Mouse (Mus musculus) forebrain, embryonic 14.5 days (tissue): ENCODE results near the gene Dscaml1. TPM values are rescaled to one million over a fixed set of nuclear protein-coding genes. Genes with fewer than 3 reads are reported as not detected.

Experiments
- ATAC-seq: fragments of 200-750 bp; cut with Nextera tagmentation; 2 replicates; pipeline ENCODE4 v1.8.0; 2017; ENCODE audit warnings: mild to moderate bottlenecking, moderate library complexity
- DNase-seq: peaks from one replicate; pipeline ENCODE4 v3.0.0-alpha.2; 2015; ENCODE audit warnings: low spot score
- H3K27ac ChIP-seq: fragments of 300-500 bp; sonication (generic); 2 replicates; pipeline ENCODE4 v1.5.1; 2014; ENCODE audit warnings: low read depth, mild to moderate bottlenecking, control low read depth, low read length, moderate library complexity
- H3K27me3 ChIP-seq: fragments of 300-500 bp; sonication (generic); replicated peaks from 2 replicates; pipeline ENCODE4 v1.6.1; 2014; ENCODE audit warnings: low read length, control low read depth, mixed read lengths; ENCODE audit not compliant: control insufficient read depth, insufficient read depth
- H3K36me3 ChIP-seq: fragments of 300-500 bp; sonication (generic); 2 replicates; pipeline ENCODE4 v1.6.1; 2014; ENCODE audit warnings: low read length, control low read depth; ENCODE audit not compliant: control insufficient read depth, insufficient read depth
- H3K4me1 ChIP-seq: fragments of 300-500 bp; sonication (generic); 2 replicates; pipeline ENCODE4 v1.6.1; 2014; ENCODE audit warnings: antibody characterized with exemption, low read length, control low read depth; ENCODE audit not compliant: control insufficient read depth, insufficient read depth
- H3K4me2 ChIP-seq: fragments of 300-500 bp; sonication (generic); 2 replicates; pipeline ENCODE4 v1.6.1; 2014; ENCODE audit warnings: mild to moderate bottlenecking, control low read depth, low read length
- H3K4me3 ChIP-seq: fragments of 300-500 bp; sonication (generic); 2 replicates; pipeline ENCODE4 v1.5.1; 2014; ENCODE audit warnings: low read depth, low read length, control low read depth
- H3K9ac ChIP-seq: fragments of 300-500 bp; sonication (generic); 2 replicates; pipeline ENCODE4 v1.6.1; 2014; ENCODE audit warnings: mild to moderate bottlenecking, low read length, control low read depth, moderate library complexity
- H3K9me3 ChIP-seq: fragments of 300-500 bp; sonication (generic); replicated peaks from 2 replicates; pipeline ENCODE4 v1.6.1; 2016; ENCODE audit warnings: low read length, control low read depth, mixed read lengths; ENCODE audit not compliant: control insufficient read depth
- WGBS: fragments of 180-500 bp; shearing (Covaris S2); extraction: QIAGEN DNeasy Blood & Tissue Kit; methylation state at CpG from one replicate; pipeline ENCODE4 v1.1.7; 2014; 5-methylcytosine and 5-hydroxymethylcytosine counted together
- polyA plus RNA-seq: library from polyadenylated mRNA; unstranded; fragments of >200 nt; fragmentation: Nextera tagmentation; extraction: Ambion mirVana; gene quantifications from 2 replicates; pipeline ENCODE4 v1.2.1, GENCODE M21; 2014

Gene Dscaml1
- polyA plus RNA-seq, 1 experiment from 2014 or later: 11.3 TPM

DNA sequence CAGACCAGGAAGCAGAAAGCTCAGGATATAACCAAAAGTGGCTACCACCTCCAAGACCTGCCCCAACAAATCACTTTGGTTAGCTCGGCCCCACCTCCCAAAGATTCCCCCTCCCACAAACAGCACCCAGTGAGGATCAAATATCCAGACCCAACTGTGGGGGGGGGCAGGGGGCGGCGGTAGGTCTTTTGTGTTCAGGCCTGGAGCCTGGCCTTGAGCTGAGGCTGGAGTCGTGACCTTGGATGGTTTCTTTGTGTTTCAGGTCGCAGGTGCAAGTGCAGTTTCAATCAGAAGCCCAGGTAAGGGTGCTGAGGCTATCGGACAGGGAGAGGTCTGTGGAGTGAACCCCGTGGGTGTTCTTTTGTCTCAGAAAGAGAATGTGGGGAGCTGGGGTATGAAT lies 35.1 kb upstream of the Dscaml1 start:
- no peak overlapping the region for H3K4me2 ChIP-seq
- no peaks in the 10 kb centered on the region for H3K27me3 ChIP-seq
- WGBS: 76% methylated on average over 7 of the region's 7 CpGs
- H3K4me3 ChIP-seq: no peak overlapping the region
- peaks cover 50% of the 10 kb centered on the region for H3K36me3 ChIP-seq
- no peak overlapping the region for H3K27ac ChIP-seq
- no peaks in the 10 kb centered on the region for H3K4me1 ChIP-seq
- ATAC-seq: no peak
- DNase-seq: no peak
- H3K9ac ChIP-seq: no peak overlapping the region
- no peaks in the 10 kb centered on the region for H3K9me3 ChIP-seq

DNA sequence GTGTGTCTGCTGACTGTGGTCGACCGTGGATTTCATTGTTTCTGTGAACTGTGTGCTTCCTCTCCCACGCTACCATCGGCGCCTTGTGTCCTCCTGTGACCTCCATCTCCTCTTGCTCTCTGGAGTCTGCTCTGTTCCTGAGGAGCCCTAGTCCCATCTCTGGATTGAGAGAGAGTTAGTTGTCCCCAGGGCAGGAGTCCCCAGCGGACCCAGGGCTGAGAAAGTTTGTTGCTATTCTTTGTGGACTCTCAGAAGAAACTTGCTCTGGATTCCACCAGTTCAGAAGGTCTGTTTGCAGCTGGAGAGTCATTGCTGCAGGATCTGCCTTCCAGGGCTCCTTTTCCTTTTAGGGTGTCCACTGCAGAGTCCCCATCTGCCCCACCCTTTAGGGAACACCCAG lies 31.2 kb upstream of the Dscaml1 start:
- ATAC-seq (no peak), DNase-seq (no peak)
- 94% methylated on average over 6 of the region's 6 CpGs for WGBS
- Histone ChIP-seq H3K27ac (no peak overlapping the region), H3K27me3 (no peaks in the 10 kb centered on the region), H3K4me1 (no peaks in the 10 kb centered on the region), H3K4me3 (no peak overlapping the region), H3K9ac (no peak overlapping the region), H3K9me3 (no peaks in the 10 kb centered on the region), H3K4me2 (no peak overlapping the region), H3K36me3 (peaks cover 53% of the 10 kb centered on the region)

DNA sequence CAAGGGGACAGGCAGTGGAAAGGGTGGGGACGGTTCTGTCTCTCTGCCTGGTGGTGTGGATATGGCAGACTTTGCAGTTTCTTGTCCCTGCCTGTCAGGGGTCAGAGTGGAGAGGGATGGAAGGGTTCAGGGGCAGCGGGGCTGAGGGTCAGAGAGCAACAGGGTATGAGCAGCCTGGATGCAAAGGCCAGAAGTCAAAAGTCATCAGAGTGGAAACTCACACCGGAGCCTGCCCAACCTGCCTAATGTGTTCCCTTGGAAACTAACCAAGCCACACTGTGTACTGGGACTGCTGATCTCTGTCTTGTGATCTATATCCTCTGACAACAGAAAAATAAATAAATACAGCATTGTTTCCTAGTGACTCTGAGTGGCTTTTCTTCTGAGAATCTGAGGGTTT lies 30.6 kb upstream of the Dscaml1 start:
- Histone ChIP-seq H3K36me3 (peaks cover 50% of the 10 kb centered on the region), H3K4me3 (no peak overlapping the region), H3K4me1 (no peaks in the 10 kb centered on the region), H3K9me3 (no peaks in the 10 kb centered on the region), H3K4me2 (no peak overlapping the region), H3K27me3 (no peaks in the 10 kb centered on the region), H3K9ac (no peak overlapping the region), H3K27ac (no peak overlapping the region)
- ATAC-seq: no peak
- no peak for DNase-seq
- WGBS: 87% methylated on average over 3 of the region's 3 CpGs

DNA sequence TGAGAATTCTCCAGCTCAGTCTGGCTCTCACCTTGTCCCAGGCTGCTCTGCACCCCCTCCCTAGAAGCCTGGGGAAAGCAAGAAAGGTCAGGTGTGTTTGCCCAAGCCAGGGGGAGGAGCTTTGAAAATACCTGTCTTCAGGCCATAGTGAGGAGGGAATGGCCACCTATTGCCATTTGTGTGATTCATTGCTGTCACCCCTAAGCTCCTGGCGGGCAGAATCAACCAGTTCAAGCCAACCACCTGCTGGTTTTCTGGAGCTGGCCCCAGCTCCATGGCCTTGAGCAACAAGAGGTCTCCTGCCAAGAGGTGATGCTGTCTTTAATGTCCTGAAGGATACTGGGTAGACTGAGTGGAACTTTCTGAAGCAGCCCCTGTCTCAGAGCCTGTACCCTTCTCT lies 28.1 kb upstream of the Dscaml1 start:
- DNase-seq (no peak), ATAC-seq (no peak)
- Histone ChIP-seq H3K9ac (no peak overlapping the region), H3K4me3 (no peak overlapping the region), H3K4me2 (no peak overlapping the region), H3K27me3 (no peaks in the 10 kb centered on the region), H3K9me3 (no peaks in the 10 kb centered on the region), H3K4me1 (no peaks in the 10 kb centered on the region), H3K36me3 (peaks cover 29% of the 10 kb centered on the region), H3K27ac (no peak overlapping the region)
- WGBS: 50% methylated on average over 1 of the region's 1 CpGs

DNA sequence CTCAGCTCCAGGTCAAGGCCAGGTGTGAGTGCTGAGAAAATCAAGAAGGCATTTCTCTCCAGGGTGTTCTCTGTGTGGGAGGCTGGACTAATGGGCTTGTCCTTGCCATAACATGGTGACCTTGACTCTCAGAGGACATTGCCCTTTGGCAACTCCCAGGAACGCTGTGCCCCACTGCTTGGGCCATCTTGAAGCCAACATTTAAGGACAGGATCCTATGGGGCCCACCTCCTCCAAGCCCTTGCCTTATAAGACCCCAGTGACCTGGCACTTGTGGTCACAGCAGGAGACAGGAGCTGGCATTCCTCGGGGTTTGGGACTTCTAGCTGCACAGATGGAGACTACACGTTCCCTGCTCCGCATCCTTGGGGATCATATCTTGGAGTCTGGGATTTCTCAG lies 27.0 kb upstream of the Dscaml1 start, which contains the start of gene Fxyd2:
Gene Fxyd2 (plus strand): TSS at position 236 of the 400 bp plus-strand sequence.
- no peaks in the 10 kb centered on the region for H3K9me3 ChIP-seq
- H3K4me2 ChIP-seq: no peak within 1 kb of the TSS
- H3K9ac ChIP-seq: no peak within 1 kb of the TSS
- ATAC-seq: no peak
- H3K36me3 ChIP-seq: peaks cover 19% of the 10 kb centered on the region
- 87% methylated on average over 4 of the region's 4 CpGs for WGBS
- H3K27ac ChIP-seq: no peak within 1 kb of the TSS
- H3K4me1 ChIP-seq: no peaks in the 10 kb centered on the region
- no peak for DNase-seq
- no peak within 1 kb of the TSS for H3K4me3 ChIP-seq
- no peaks in the 10 kb centered on the region for H3K27me3 ChIP-seq

DNA sequence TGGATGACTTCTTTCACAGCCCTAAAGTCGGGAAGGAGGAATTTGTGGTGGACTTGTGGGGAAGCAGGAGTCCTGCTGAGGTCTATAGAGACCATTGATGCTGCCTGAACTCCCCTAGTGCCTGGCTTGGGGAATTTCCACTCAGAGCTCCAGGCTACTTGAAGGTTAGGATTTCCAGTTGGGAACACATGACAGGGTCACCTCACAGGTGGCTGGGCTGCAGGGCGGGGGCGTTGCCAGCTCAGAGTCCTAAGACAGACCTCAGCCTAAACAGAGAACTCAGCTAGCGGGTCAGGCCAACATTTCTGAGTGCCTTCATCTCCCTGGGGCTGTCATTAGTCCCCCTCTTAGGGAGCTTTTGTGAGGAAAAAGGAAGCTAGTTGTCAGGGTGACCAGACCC lies 24.6 kb upstream of the Dscaml1 start:
- Histone ChIP-seq H3K4me2 (no peak overlapping the region), H3K4me3 (no peak overlapping the region), H3K27ac (no peak overlapping the region), H3K27me3 (no peaks in the 10 kb centered on the region), H3K9ac (no peak overlapping the region), H3K36me3 (no peaks in the 10 kb centered on the region), H3K4me1 (no peaks in the 10 kb centered on the region), H3K9me3 (no peaks in the 10 kb centered on the region)
- DNase-seq: no peak
- ATAC-seq: no peak
- WGBS: 54% methylated on average over 4 of the region's 4 CpGs

DNA sequence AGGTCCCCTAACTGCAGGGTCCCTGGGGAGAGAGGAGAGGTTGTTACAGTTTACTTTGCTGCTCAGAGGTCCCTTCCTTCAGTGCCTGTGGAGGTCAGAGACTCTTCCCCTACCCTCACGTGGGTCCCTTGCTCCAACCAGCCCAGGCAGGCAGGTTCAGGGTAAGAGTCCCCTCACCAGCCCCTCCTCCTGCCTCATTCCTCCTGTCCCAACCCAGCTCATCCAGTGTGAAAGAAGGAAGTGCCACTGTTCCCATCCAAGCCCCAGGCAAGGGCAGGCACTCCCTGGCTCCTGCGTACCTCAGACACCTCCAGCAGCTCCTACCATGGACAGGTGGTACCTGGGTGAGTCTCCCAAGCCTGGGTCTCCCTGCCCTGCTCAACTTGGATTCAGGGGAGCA lies 23.5 kb upstream of the Dscaml1 start:
- ATAC-seq (no peak), DNase-seq (no peak)
- H3K9me3 ChIP-seq: no peaks in the 10 kb centered on the region
- H3K4me2 ChIP-seq: no peak overlapping the region
- no peaks in the 10 kb centered on the region for H3K36me3 ChIP-seq
- WGBS: 53% methylated on average over 2 of the region's 2 CpGs
- no peaks in the 10 kb centered on the region for H3K4me1 ChIP-seq
- no peak overlapping the region for H3K9ac ChIP-seq
- H3K27me3 ChIP-seq: no peaks in the 10 kb centered on the region
- no peak overlapping the region for H3K27ac ChIP-seq
- no peak overlapping the region for H3K4me3 ChIP-seq

DNA sequence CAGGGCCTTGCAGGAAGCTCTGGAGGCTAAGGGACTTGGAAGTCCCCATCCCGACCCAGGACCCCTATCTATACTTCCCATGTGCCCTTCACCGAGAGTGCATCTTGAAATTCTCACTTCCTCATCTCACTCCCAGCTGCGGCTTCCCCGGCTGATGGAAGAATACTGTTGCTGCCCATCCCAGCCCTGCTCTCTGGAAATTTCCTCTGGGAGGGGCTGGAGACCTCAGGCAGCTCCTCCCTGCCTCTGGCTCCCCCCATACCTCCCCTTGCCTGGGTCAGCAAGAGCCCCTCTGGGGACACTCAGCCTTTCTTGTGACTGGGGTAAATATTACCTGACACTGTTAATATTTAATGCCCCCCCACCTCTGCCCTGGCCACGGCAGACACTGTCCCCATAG lies 20.7 kb upstream of the Dscaml1 start:
- H3K27ac ChIP-seq: no peak overlapping the region
- WGBS: 81% methylated on average over 5 of the region's 5 CpGs
- no peak overlapping the region for H3K4me3 ChIP-seq
- DNase-seq: no peak
- no peak overlapping the region for H3K9ac ChIP-seq
- ATAC-seq: no peak
- no peaks in the 10 kb centered on the region for H3K36me3 ChIP-seq
- no peaks in the 10 kb centered on the region for H3K4me1 ChIP-seq
- H3K4me2 ChIP-seq: no peak overlapping the region
- H3K9me3 ChIP-seq: no peaks in the 10 kb centered on the region
- H3K27me3 ChIP-seq: no peaks in the 10 kb centered on the region

DNA sequence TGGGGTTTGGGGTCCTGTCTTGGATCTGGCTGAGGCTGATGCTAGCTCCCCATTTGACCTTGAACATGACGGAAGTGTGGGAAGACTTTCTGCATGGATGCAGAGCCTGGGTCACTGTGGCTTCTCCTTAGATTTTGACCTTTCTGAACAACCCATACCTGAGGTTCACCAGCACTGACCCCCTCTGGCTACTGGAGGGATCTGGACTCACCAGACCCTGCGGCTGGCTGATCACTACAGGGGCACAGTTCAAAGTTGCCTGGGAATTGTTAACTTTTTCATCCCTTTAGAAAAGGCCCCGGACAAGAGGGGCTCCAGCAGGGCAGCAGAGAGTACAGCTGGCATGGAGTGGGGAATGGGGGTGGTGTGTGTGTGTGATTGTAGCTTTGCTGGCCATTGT lies 19.6 kb upstream of the Dscaml1 start:
- H3K27me3 ChIP-seq: no peaks in the 10 kb centered on the region
- no peak overlapping the region for H3K4me3 ChIP-seq
- no peaks in the 10 kb centered on the region for H3K36me3 ChIP-seq
- WGBS: 70% methylated on average over 3 of the region's 3 CpGs
- ATAC-seq (no peak), DNase-seq (no peak)
- H3K4me2 ChIP-seq: no peak overlapping the region
- no peak overlapping the region for H3K9ac ChIP-seq
- no peaks in the 10 kb centered on the region for H3K9me3 ChIP-seq
- no peaks in the 10 kb centered on the region for H3K4me1 ChIP-seq
- H3K27ac ChIP-seq: no peak overlapping the region
